Mouse (Mus musculus): Measurements from ENCODE around the gene Gm10282. TPM values are rescaled to one million over a fixed set of nuclear protein-coding genes. Genes with fewer than 3 reads are reported as not detected.

Gene Gm10282
- 10 to 100 TPM in 1 of 2 experiments, 1 to 10 TPM in 1; 9.7 to 10.6 TPM for total RNA-seq (2021)
- long read RNA-seq, experiment 1, result 0 reads
- long read RNA-seq, experiment 2, partial matches to known transcripts, result 0 of 1 reads
- long read RNA-seq, experiment 2, other reads (novel, unspliced or antisense), result 0 of 1 reads

- DNase-seq (ENCODE audit: low spot score in 2 of 2), result no peak
Observed at GRCm38 (mm10) chr8:72305210-72305905, at the start of gene Gm10282. Gene Gm10282, minus strand, starts transcription at chr8:72305260.

- no peak for DNase-seq (ENCODE audit: low spot score in 2 of 2)
Observed at GRCm38 (mm10) chr8:72354272-72354671, 49.2 kb upstream of the Gm10282 start.

- no peak for DNase-seq (ENCODE audit: low spot score in 2 of 2)
Observed at GRCm38 (mm10) chr8:72353700-72354045, 48.6 kb upstream of the Gm10282 start.

- peak; percentile 38 to 39 for DNase-seq (ENCODE audit: low spot score in 2 of 2)
Observed at GRCm38 (mm10) chr8:72352951-72353699, 48.1 kb upstream of the Gm10282 start.

GRCm38 (mm10) chr8:72351405-72352005 lies 46.4 kb upstream of the Gm10282 start:
- DNase-seq (ENCODE audit: low spot score in 2 of 2), result no peak

- no peak for DNase-seq (ENCODE audit: low spot score in 2 of 2)
Observed at GRCm38 (mm10) chr8:72350727-72351126, 45.7 kb upstream of the Gm10282 start.

- no peak for DNase-seq (ENCODE audit: low spot score in 2 of 2)
Observed at GRCm38 (mm10) chr8:72349838-72350237, 44.8 kb upstream of the Gm10282 start.

GRCm38 (mm10) chr8:72348956-72349355 lies 43.9 kb upstream of the Gm10282 start:
- no peak for DNase-seq (ENCODE audit: low spot score in 2 of 2)

GRCm38 (mm10) chr8:72348114-72348513 lies 43.1 kb upstream of the Gm10282 start:
- no peak for DNase-seq (ENCODE audit: low spot score in 2 of 2)

GRCm38 (mm10) chr8:72347553-72347952 lies 42.5 kb upstream of the Gm10282 start:
- no peak for DNase-seq (ENCODE audit: low spot score in 2 of 2)

- no peak for DNase-seq (ENCODE audit: low spot score in 2 of 2)
Observed at GRCm38 (mm10) chr8:72343725-72344124, 38.7 kb upstream of the Gm10282 start.

GRCm38 (mm10) chr8:72342556-72343300 lies 37.7 kb upstream of the Gm10282 start:
- DNase-seq (ENCODE audit: low spot score in 2 of 2), result peak in 1 of 2 experiments; percentile 36

- DNase-seq (ENCODE audit: low spot score in 2 of 2), result no peak
Observed at GRCm38 (mm10) chr8:72337034-72337433, 32.0 kb upstream of the Gm10282 start.

GRCm38 (mm10) chr8:72336273-72336672 lies 31.2 kb upstream of the Gm10282 start:
- DNase-seq (ENCODE audit: low spot score in 2 of 2), result no peak

GRCm38 (mm10) chr8:72334144-72334641 lies 29.1 kb upstream of the Gm10282 start:
- no peak for DNase-seq (ENCODE audit: low spot score in 2 of 2)

- no peak for DNase-seq (ENCODE audit: low spot score in 2 of 2)
Observed at GRCm38 (mm10) chr8:72333429-72334143, 28.5 kb upstream of the Gm10282 start.

GRCm38 (mm10) chr8:72331631-72332030 lies 26.6 kb upstream of the Gm10282 start:
- no peak for DNase-seq (ENCODE audit: low spot score in 2 of 2)

GRCm38 (mm10) chr8:72330806-72331516 lies 25.9 kb upstream of the Gm10282 start:
- DNase-seq (ENCODE audit: low spot score in 2 of 2), result no peak

GRCm38 (mm10) chr8:72329116-72329515 lies 24.1 kb upstream of the Gm10282 start:
- DNase-seq (ENCODE audit: low spot score in 2 of 2), result no peak

- no peak for DNase-seq (ENCODE audit: low spot score in 2 of 2)
Observed at GRCm38 (mm10) chr8:72324708-72325107, 19.6 kb upstream of the Gm10282 start.
